Mouse (Mus musculus) stomach, postnatal 0 days (tissue): Measurements from ENCODE around the gene 4921530L21Rik.

Source experiments
- CTCF ChIP-seq: IDR thresholded peaks from 2 replicates; pipeline ENCODE4 v1.5.1; 2016; ENCODE audit warnings: antibody characterized with exemption, low read depth, mild to moderate bottlenecking, moderate library complexity
- EP300 ChIP-seq: optimal IDR thresholded peaks from 2 replicates; pipeline ENCODE3; 2016; ENCODE audit warnings: antibody characterized with exemption

DNA sequence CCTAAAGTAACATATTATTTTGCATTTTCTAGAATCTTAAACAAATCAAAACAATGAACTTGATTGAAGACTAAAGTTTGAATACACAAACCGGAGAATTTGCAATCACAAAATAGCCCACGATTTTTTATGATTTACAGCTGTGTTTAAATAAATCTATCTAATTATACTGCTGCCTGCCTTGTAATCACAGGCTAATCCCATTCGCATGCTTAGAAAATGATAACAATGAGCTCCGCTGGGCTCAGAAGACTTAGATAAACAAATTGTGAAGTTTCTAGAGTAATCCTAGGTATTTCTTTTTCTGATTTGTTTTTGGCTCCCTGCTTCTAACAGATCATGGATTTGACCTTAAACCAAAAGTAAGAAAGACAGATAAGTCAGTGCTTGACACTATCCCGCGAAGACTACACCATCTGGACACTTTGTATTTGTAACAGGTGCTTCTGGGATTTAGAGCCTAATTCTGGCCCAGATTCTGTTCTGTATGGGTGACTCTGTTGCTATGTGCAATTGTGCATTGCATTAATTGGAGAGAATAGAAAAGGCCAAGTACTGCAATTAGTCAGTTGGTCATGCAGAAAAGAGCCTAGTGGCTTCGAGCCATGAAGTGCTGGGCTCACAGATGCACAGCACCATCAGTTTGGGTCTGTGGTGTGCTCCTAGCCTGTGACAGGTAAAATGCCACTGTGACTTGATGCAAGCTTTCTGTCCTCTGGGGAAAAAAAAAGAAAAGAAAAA, 15.2 kb upstream of the 4921530L21Rik start:
- TF ChIP-seq CTCF = no peak
- TF ChIP-seq EP300 = no peak
